Comparison of ENCODE assay signal across 11 mouse cellular contexts in genomic region chr13:60672882-60673675, GRCm38 (mm10).
DNase-seq lines count a peak whose midpoint lies in the region; ATAC-seq lines count a peak whose summit lies in the region.
"Had no signal": no experiment of that assay in that cellular context is flagged by ENCODE, and none has a peak within 500 bp of the region (broad histone marks: within the 10 kb centered on the region; RNA-seq: fewer than 3 reads in every experiment).

No protein-coding gene starts in this region.

- no peak overlapping the region for H3K4me2 ChIP-seq in intestine, embryonic 16.5 days (ENCODE audit: low read depth, low read length)
- H3K4me2 ChIP-seq in hindbrain, embryonic 13.5 days = no peak overlapping the region

- WGBS in intestine, embryonic 16.5 days = 75% methylated on average over 11 of the region's 11 CpGs
- 19% methylated on average over 11 of the region's 11 CpGs for WGBS in macrophage (ENCODE audit: missing documents)
- 94% methylated on average over 11 of the region's 11 CpGs for WGBS in limb, embryonic 10.5 days
- WGBS in hindbrain, embryonic 13.5 days = 94% methylated on average over 11 of the region's 11 CpGs

- DNase-seq in CD4-positive, CD25-positive, alpha-beta regulatory T cell, adult 2 months (ENCODE audit: low read depth, low spot score) = peak; percentile 53
- DNase-seq in T-cell, adult 2 months (ENCODE audit: low spot score) = peak; percentile 27
- DNase-seq in limb, embryonic 10.5 days (ENCODE audit: low spot score) = no peak
- DNase-seq in layer of hippocampus, adult 8-10 months (ENCODE audit: low spot score in 2 of 2) = no peak
- DNase-seq in ovary, postnatal 10 days (ENCODE audit: low spot score) = no peak
- DNase-seq: cerebellum, adult 9-11 months; right cerebral cortex, postnatal 25 days had no signal

- H3K79me2 ChIP-seq in macrophage (ENCODE audit: inconsistent target) = peaks cover 50% of the 10 kb centered on the region; the same call in 1 of the 2 replicates

- H3K27me3 ChIP-seq in intestine, embryonic 16.5 days (replicated peaks; ENCODE audit: control insufficient read depth, insufficient read depth, low read length) = no peaks in the 10 kb centered on the region
- H3K27me3 ChIP-seq in limb, embryonic 10.5 days (ENCODE audit: low read depth, poor library complexity, severe bottlenecking) = no peaks in the 10 kb centered on the region
- H3K27me3 ChIP-seq in hindbrain, embryonic 13.5 days = no peaks in the 10 kb centered on the region

- H3K9ac ChIP-seq in intestine, embryonic 16.5 days (ENCODE audit: low read depth, low read length) = no peak overlapping the region
- H3K9ac ChIP-seq in hindbrain, embryonic 13.5 days = no peak overlapping the region

- no peak overlapping the region for H3K4me3 ChIP-seq in intestine, embryonic 16.5 days (ENCODE audit: low read length)
- no peak overlapping the region for H3K4me3 ChIP-seq in macrophage (ENCODE audit: inconsistent target)
- no peak overlapping the region for H3K4me3 ChIP-seq in limb, embryonic 10.5 days
- no peak overlapping the region for H3K4me3 ChIP-seq in hindbrain, embryonic 13.5 days

- H3K9me3 ChIP-seq in intestine, embryonic 16.5 days (ENCODE audit: control insufficient read depth, low read length) = no peaks in the 10 kb centered on the region
- no peaks in the 10 kb centered on the region for H3K9me3 ChIP-seq in limb, embryonic 10.5 days (replicated peaks)
- no peaks in the 10 kb centered on the region for H3K9me3 ChIP-seq in hindbrain, embryonic 13.5 days

- H3K4me1 ChIP-seq in intestine, embryonic 16.5 days (ENCODE audit: control insufficient read depth, insufficient read depth, low read length) = peaks cover 17% of the 10 kb centered on the region
- H3K4me1 ChIP-seq in limb, embryonic 10.5 days = peaks cover 42% of the 10 kb centered on the region
- peaks cover 28% of the 10 kb centered on the region for H3K4me1 ChIP-seq in hindbrain, embryonic 13.5 days (replicated peaks)

- no peaks in the 10 kb centered on the region for H3K36me3 ChIP-seq in intestine, embryonic 16.5 days (ENCODE audit: control insufficient read depth, insufficient read depth, low read length)
- H3K36me3 ChIP-seq in macrophage (ENCODE audit: inconsistent target) = no peaks in the 10 kb centered on the region
- no peaks in the 10 kb centered on the region for H3K36me3 ChIP-seq in limb, embryonic 10.5 days
- H3K36me3 ChIP-seq in hindbrain, embryonic 13.5 days = no peaks in the 10 kb centered on the region

- ATAC-seq in intestine, embryonic 16.5 days = peak; percentile 56; the same call in 1 of the 2 replicates
- no peak for ATAC-seq in hindbrain, embryonic 13.5 days (ENCODE audit: low FRiP score)
- ATAC-seq: midbrain, embryonic 16.5 days had no signal

- no peak overlapping the region for H3K27ac ChIP-seq in intestine, embryonic 16.5 days (ENCODE audit: low read length)
- H3K27ac ChIP-seq in macrophage = peak overlapping the region; percentile 86
- no peak overlapping the region for H3K27ac ChIP-seq in limb, embryonic 10.5 days
- no peak overlapping the region for H3K27ac ChIP-seq in hindbrain, embryonic 13.5 days

Comparison
In these comparisons a context has a peak if more than half of its experiments do, and no peak if none do; other contexts are left out.
1. DNase-seq: peak in CD4-positive, CD25-positive, alpha-beta regulatory T cell, adult 2 months (single experiment) and T-cell, adult 2 months (single experiment); none in limb, embryonic 10.5 days (single experiment), layer of hippocampus, adult 8-10 months (0 of 2) and ovary, postnatal 10 days (single experiment).